Mouse (Mus musculus) 3134 (cell line): ENCODE data around the gene Pou2f3.

ENCODE experiments used
- DNase-seq: peaks from one replicate; pipeline ENCODE4 v3.0.0-alpha.2; 2011; ENCODE audit warnings: low spot score; ENCODE audit not compliant: insufficient read length; ENCODE audit errors: extremely low read depth

The Pou2f3 gene

DNA sequence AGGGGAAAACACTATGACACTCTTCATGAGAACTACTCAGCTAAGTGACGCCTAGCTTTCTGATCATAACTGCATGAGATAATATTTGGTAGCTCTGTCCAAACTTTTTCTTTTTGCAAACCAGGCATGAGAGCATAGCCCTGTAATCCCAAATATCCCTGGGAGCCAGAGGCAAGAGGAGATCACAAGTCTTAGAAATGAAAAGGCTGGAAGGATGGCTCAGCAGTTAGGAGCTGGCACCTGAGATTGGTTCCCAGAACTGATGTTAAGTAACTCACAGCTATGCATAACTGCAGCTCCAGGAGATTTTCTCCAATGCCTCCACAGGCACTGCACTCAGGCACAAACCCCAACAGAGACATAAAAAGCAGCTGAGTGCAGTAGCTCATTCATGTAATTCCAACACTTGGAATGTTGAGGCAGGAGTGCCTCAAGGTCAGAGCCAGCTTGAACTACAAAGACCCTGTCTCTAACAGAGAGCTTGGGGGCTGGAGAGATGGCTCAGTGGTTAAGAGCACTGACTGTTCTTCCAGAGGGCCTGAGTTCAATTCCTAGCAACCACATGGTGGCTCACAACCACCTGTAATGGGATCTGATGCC lies 124.4 kb downstream of the Pou2f3 start:
- DNase-seq: no peak

GRCm38 (mm10) chr9:43084496-43085362 lies 125.4 kb downstream of the Pou2f3 start:
- no peak for DNase-seq

GRCm38 (mm10) chr9:43083441-43084055 lies 126.6 kb downstream of the Pou2f3 start:
- no peak for DNase-seq

GRCm38 (mm10) chr9:43078711-43079110 lies 131.5 kb downstream of the Pou2f3 start:
- DNase-seq: no peak

GRCm38 (mm10) chr9:43076163-43076562 lies 134.0 kb downstream of the Pou2f3 start:
- no peak for DNase-seq

DNA sequence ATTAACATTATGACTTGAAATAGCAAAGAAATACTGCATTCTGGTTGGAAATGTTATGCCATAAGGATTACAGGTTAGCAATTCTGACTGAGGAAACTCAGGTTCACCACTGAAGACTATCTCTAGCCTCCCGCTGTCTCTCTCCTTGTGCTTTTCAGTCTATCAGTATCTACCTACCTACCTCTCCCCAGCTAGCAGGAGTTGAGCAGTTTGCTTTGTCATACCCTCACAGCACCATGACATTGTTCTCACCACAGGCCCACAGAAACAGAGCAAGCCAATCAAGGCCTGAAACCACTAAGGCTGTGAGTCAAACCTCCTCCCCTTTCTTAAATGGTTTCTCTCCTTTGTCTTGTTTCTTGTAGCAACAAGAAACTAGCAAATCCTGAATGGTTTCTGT lies 135.6 kb downstream of the Pou2f3 start:
- no peak for DNase-seq
